Comparison of ENCODE assay signal across 22 mouse cellular contexts in genomic region chr10:40687407-40687806, GRCm38 (mm10). TPM values are rescaled to one million over a fixed set of nuclear protein-coding genes. Genes with fewer than 3 reads are reported as not detected.
A peak's percentile ranks its signal among the peaks of the same experiment; 100 is the strongest.
DNase-seq lines count a peak whose midpoint lies in the region; TF ChIP-seq lines count a peak whose summit lies in the region.
"Had no signal": no experiment of that assay in that cellular context is flagged by ENCODE, and none has a peak within 500 bp of the region (broad histone marks: within the 10 kb centered on the region; RNA-seq: fewer than 3 reads in every experiment).

No protein-coding gene starts in this region.

- peak; percentile 31 for DNase-seq in adrenal gland, adult 2 months
- no peak for DNase-seq in adrenal gland, adult 8-10 months
- no peak for DNase-seq in left cerebral cortex, adult 2 months (ENCODE audit: extremely low spot score in 1 of 2, low spot score in 2 of 2)
- no peak for DNase-seq in left cerebral cortex, postnatal 10 days (ENCODE audit: extremely low spot score in 1 of 2, low spot score in 2 of 2)
- peak; percentile 67 for DNase-seq in 3T3-L1 (ENCODE audit: low read depth, low spot score)
- DNase-seq in thymus, postnatal 25 days: no peak
- DNase-seq: adrenal gland, postnatal 36 days; cerebellum, adult 11 months; cerebellum, adult 8-10 months; cerebellum, postnatal 14 days; gastrocnemius, adult 2 months; gastrocnemius, postnatal 36 days; heart, adult 11 months; heart, postnatal 4 days had no signal

- no peak overlapping the region for H3K4me3 ChIP-seq in left cerebral cortex, adult 2 months
- no peak overlapping the region for H3K4me3 ChIP-seq in embryonic fibroblast, embryonic 13.5 days (ENCODE audit: insufficient read depth, low read length)
- H3K4me3 ChIP-seq: embryonic facial prominence, embryonic 12.5 days; forebrain, embryonic 13.5 days; gastrocnemius, adult 2 months; heart, embryonic 13.5 days; hindbrain, embryonic 12.5 days had no signal

- no peak for TF ChIP-seq CTCF in left cerebral cortex, adult 2 months (IDR thresholded peaks at IDR 0.05)
- TF ChIP-seq CTCF in embryonic fibroblast, embryonic 13.5 days (IDR thresholded peaks at IDR 0.05; ENCODE audit: borderline replicate concordance, insufficient read depth, low read length): no peak

- intact Hi-C loops in left cerebral cortex, adult 2 months (cut with DNase I): loop anchor here (5.0 kb wide), 1 partner anchor 140 kb away; no protein-coding TSS in a partner anchor
- intact Hi-C loops in left cerebral cortex, postnatal 10 days (cut with DNase I): no loop called here

- H3K27ac ChIP-seq in left cerebral cortex, adult 2 months: peak overlapping the region; percentile 82
- H3K27ac ChIP-seq in embryonic fibroblast, embryonic 13.5 days (ENCODE audit: insufficient read depth, low read length): peak overlapping the region; percentile 55
- H3K27ac ChIP-seq: embryonic facial prominence, embryonic 12.5 days; forebrain, embryonic 13.5 days; gastrocnemius, adult 2 months; heart, embryonic 13.5 days; hindbrain, embryonic 12.5 days had no signal

- no peak for TF ChIP-seq POLR2A in embryonic fibroblast, embryonic 13.5 days (IDR thresholded peaks at IDR 0.05; ENCODE audit: low read depth, low read length)

- H3K4me1 ChIP-seq in embryonic fibroblast, embryonic 13.5 days (ENCODE audit: control insufficient read depth, insufficient read depth, low read length): peaks cover 14% of the 10 kb centered on the region

RNA-seq across cellular contexts. Expression of gene Mettl24, which starts 4.3 kb away (rescaled TPM):
- total RNA-seq in adrenal gland, adult 2 months (2021): 1 to 10 TPM; 5.8 to 8.9 TPM
- 2.7 and 3.7 TPM in 2 replicates for polyA plus RNA-seq in adrenal gland, adult 2 months (2012; rRNA removed)
- total RNA-seq in adrenal gland, adult 8-10 months (2022): 10 to 100 TPM in 1 of 4 experiments, 1 to 10 TPM in 3; 6.7 to 10.4 (median 8.5) TPM
- 1 to 10 TPM; 1.6 to 2.8 TPM for total RNA-seq in left cerebral cortex, adult 2 months (2021)
- total RNA-seq in left cerebral cortex, postnatal 10 days (2021): 1 to 10 TPM in 1 of 2 experiments, under 1 TPM in 1; 0.99 to 1.1 TPM
- polyA plus RNA-seq in embryonic fibroblast, embryonic 13.5 days (2011; ENCODE audit: insufficient read length, low read depth, missing spikeins): 0.68 and 1.9 TPM in 2 replicates
- total RNA-seq: common myeloid progenitor, adult 5-6 weeks had no signal
- polyA plus RNA-seq: inflammation-experienced regulatory T-cells, adult 6 months had no signal

RNA-seq across cellular contexts. Expression of gene Ddo, which starts 57.6 kb away (rescaled TPM):
- total RNA-seq in adrenal gland, adult 2 months (2021): 10 to 100 TPM; 12.4 to 12.9 TPM
- 5.7 and 8.9 TPM in 2 replicates for polyA plus RNA-seq in adrenal gland, adult 2 months (2012; rRNA removed)
- 1 to 10 TPM; 3.7 to 9.9 (median 6.3) TPM for total RNA-seq in adrenal gland, adult 8-10 months (2022)
- 10 to 100 TPM; 12.9 to 13.5 TPM for total RNA-seq in left cerebral cortex, adult 2 months (2021)
- total RNA-seq in left cerebral cortex, postnatal 10 days (2021): 1 to 10 TPM; 4.8 to 5.1 TPM
- not detected in 2 replicates for polyA plus RNA-seq in embryonic fibroblast, embryonic 13.5 days (2011; ENCODE audit: insufficient read length, low read depth, missing spikeins)
- total RNA-seq: common myeloid progenitor, adult 5-6 weeks; ES-E14 had no signal
- polyA plus RNA-seq: inflammation-experienced regulatory T-cells, adult 6 months had no signal

Comparison
In these comparisons a context has a peak if more than half of its experiments do, and no peak if none do; other contexts are left out.
1. DNase-seq: peak in adrenal gland, adult 2 months (single experiment) and 3T3-L1 (single experiment); none in adrenal gland, adult 8-10 months (single experiment), left cerebral cortex, adult 2 months (0 of 2), left cerebral cortex, postnatal 10 days (0 of 2) and thymus, postnatal 25 days (single experiment).